ENCODE assay signal across 17 mouse cellular contexts in the genomic region with DNA sequence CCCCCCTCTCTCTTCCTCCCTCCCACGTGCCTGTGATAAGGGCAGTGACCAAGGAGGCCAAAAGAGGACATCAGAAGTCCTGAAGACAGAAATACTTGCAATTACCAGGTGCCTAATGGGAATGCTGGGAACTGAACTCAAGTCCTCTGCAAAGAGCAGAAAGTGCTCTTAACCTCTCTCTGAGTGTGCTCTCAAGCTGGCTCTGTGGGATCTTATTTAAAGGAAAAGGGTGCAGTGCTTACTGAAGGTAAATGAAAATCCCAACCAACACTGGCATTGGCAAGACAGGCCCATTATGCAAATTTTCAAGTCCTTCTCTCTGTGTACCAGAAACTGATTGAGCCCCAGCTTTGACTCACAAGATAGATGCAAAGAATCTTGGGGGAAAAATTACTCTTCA.
"Had no signal": no experiment of that assay in that cellular context is flagged by ENCODE, and none has a peak within 500 bp of the region (broad histone marks: within the 10 kb centered on the region; RNA-seq: fewer than 3 reads in every experiment).

No protein-coding gene starts in this region.

- H3K4me2 ChIP-seq: liver, embryonic 11.5 days; liver, embryonic 13.5 days; liver, embryonic 15.5 days; lung, embryonic 14.5 days; midbrain, embryonic 11.5 days; midbrain, embryonic 13.5 days; midbrain, embryonic 15.5 days; neural tube, embryonic 12.5 days; stomach, embryonic 15.5 days had no signal

- ATAC-seq: liver, postnatal 0 days; midbrain, embryonic 13.5 days; midbrain, embryonic 15.5 days had no signal

- H3K27ac ChIP-seq: liver, embryonic 13.5 days; liver, embryonic 15.5 days; macrophage; midbrain, embryonic 13.5 days; midbrain, embryonic 15.5 days; neural tube, embryonic 12.5 days; stomach, embryonic 15.5 days; stomach, postnatal 0 days had no signal

- H3K36me3 ChIP-seq: liver, embryonic 13.5 days; liver, embryonic 15.5 days; midbrain, embryonic 13.5 days; midbrain, embryonic 15.5 days; neural tube, embryonic 12.5 days; stomach, embryonic 15.5 days had no signal

- H3K9me3 ChIP-seq: liver, embryonic 13.5 days; liver, embryonic 15.5 days; megakaryocyte, embryonic 14.5 days; midbrain, embryonic 13.5 days; midbrain, embryonic 15.5 days; neural tube, embryonic 12.5 days; stomach, embryonic 15.5 days had no signal

- H3K9ac ChIP-seq: liver, embryonic 13.5 days; liver, embryonic 15.5 days; liver, postnatal 0 days; lung, embryonic 14.5 days; midbrain, embryonic 13.5 days; midbrain, embryonic 15.5 days; neural tube, embryonic 12.5 days; stomach, embryonic 15.5 days had no signal

- DNase-seq: liver, embryonic 13.5 days; liver, postnatal 0 days; lung, embryonic 14.5 days; right cerebral cortex, postnatal 14 days; thymus, adult 2 months; thymus, postnatal 25 days; thymus, postnatal 4 days had no signal

- H3K4me1 ChIP-seq: liver, embryonic 13.5 days; liver, embryonic 15.5 days; megakaryocyte, embryonic 14.5 days; midbrain, embryonic 13.5 days; midbrain, embryonic 15.5 days; neural tube, embryonic 12.5 days; stomach, embryonic 15.5 days had no signal

- H3K27me3 ChIP-seq: liver, embryonic 13.5 days; liver, embryonic 15.5 days; megakaryocyte, embryonic 14.5 days; midbrain, embryonic 13.5 days; midbrain, embryonic 15.5 days; neural tube, embryonic 12.5 days; stomach, embryonic 15.5 days had no signal

- H3K4me3 ChIP-seq: liver, embryonic 13.5 days; liver, embryonic 15.5 days; megakaryocyte, embryonic 14.5 days; midbrain, embryonic 13.5 days; midbrain, embryonic 15.5 days; neural tube, embryonic 12.5 days; stomach, embryonic 15.5 days had no signal
